Mouse (Mus musculus): ENCODE measurements around the gene Pias1.

The Pias1 gene

GRCm38 (mm10) chr9:62987824-62988223 lies at the start of gene Pias1:
Gene Pias1 (minus strand): TSS chr9:62987924.
- no peak for DNase-seq (ENCODE audit: low spot score)

- no peak for DNase-seq (ENCODE audit: low spot score)
These were observed 47.7 kb upstream of the Pias1 start for GRCm38 (mm10) chr9:63035431-63035830.

GRCm38 (mm10) chr9:63031011-63031782 lies 43.5 kb upstream of the Pias1 start:
- DNase-seq (ENCODE audit: low spot score), result peak; percentile 68

DNA sequence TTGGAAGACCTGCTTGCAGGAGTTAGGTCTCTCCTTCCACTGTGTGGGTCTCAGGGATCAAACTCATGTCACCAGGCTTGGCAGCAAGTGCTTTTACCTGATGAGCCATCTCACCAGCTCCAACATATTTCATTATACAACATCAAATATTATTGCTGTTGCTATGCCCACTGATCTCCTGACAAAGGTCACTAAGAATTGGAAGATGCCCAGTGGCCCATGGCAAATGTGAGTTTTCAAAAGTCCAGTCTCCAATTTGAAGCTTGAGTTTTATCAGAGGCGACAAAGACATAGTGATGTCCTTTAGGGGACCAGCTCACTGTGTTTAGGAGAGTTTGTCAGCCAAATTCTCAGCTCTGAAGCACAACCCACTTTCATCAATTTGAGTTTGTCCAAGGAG lies 34.8 kb upstream of the Pias1 start:
- peak; percentile 17 for DNase-seq (ENCODE audit: low spot score)

DNA sequence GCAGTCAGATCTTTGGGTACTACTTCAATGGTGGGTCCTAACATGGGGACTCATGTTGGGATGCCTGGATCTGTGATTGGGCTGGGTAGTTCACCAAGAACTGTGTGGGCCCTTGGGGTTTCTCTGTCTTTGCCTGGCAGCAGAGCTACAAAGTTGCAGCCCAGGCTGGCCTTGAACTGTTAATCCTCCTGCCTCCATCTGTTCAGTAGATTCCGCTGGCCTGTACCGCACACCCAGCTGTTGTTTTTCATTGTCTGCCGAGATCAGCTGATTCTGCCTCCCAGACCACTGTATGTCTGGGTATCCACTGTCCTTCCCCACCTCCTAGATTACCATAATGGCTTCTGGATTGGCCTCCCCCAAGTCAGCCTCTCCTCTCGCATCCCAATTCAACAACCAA lies 19.6 kb upstream of the Pias1 start:
- DNase-seq (ENCODE audit: low spot score), result peak; percentile 46

GRCm38 (mm10) chr9:63006081-63006820 lies 18.5 kb upstream of the Pias1 start:
- DNase-seq (ENCODE audit: low spot score), result peak; percentile 27

DNA sequence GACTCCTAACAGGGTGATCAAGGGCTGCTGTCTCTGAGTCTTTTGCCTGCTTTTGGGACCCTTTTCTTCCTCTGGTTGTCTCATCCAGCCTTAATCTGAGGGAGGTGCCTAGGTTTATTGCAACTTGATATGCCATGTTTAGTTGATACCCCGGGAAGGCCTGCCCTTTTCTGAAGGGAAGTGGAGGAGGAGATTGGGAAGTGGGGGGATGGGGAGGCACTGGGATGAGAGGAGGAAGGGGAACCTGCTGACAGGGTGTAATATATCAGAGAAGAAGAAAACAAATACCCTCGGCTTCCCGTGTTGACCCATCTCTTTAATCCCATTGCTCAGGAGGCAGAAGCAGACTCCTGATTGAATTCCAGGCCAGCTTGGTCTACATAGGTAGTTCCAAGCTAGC lies 10.8 kb upstream of the Pias1 start:
- DNase-seq (ENCODE audit: low spot score), result peak; percentile 10

- peak; percentile 30 for DNase-seq (ENCODE audit: low spot score)
These were observed 9.9 kb upstream of the Pias1 start for GRCm38 (mm10) chr9:62997626-62998025.

DNA sequence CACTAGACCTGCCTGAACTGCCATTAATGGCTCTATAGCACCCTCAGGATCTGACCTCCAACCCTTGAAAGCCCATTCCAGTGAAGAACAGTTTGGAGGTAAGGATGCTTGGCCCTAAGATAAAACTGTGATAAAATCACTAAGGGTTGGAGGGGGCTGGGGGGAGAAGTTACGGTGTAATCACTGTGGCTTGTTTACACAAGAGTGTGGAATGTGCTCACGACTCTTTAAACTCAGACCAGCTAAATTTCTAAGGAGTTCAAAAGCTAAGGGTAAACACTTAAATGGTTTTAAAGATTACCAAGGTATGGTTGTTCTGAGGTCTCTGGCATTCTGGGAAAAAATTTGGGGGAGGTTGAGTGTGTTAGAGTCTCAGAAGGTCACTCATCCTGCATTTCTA lies 7.5 kb upstream of the Pias1 start:
- DNase-seq (ENCODE audit: low spot score), result no peak

DNA sequence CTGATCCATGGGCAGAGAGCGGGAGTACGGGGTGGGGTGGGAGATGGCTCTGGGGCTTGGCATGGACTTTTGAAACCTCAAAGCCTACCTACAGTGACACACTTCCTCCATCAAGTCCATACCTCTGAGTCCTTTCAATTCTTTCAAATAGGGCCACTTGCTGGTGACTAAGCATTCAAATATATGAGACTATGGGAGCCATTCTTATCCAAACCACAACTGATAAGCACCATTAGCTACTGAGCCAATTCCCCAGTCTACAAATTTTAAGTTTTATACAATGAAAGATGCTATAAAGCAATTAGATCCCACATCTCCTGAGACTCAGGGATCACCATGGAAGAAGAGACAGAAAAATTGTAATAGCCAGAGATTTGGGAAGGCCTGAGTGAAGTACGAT lies 2.4 kb upstream of the Pias1 start:
- DNase-seq (ENCODE audit: low spot score), result no peak

GRCm38 (mm10) chr9:62980777-62981202 lies 6.9 kb downstream of the Pias1 start:
- peak; percentile 99 for DNase-seq (ENCODE audit: low spot score)

DNA sequence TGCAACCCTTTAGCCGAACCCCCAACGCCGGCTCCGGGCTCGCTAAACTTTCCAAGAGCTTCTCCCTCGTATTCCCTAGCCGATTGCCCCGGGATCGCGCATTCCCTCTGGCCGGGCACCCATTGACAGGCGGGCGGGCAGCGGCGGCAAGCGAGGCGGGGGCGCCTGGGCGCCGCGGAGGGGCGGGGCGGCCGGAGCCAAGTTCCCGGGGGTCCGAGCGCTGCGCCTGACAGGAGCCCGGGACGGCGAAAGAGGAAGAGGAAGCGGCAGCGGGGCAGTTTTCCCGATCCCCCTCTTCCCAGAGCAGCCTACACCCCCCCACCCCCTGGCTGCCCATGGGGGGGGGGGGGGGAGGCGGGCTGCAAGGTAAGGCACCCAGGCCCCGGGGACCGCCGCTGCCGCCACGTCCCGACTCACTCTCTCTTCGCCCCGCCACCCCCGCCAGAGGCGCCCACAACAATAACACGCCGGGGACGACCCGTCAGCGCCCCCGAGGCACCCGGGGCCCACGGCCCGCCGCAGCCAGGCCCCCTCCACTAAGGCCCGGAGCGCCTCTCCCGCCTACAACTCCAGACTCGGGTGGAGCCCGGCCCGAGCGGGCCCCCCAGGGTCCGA lies 7.5 kb downstream of the Pias1 start:
- DNase-seq (ENCODE audit: low spot score), result peak; percentile 66

GRCm38 (mm10) chr9:62979461-62980161 lies 8.1 kb downstream of the Pias1 start:
- no peak for DNase-seq (ENCODE audit: low spot score)

GRCm38 (mm10) chr9:62977152-62977551 lies 10.6 kb downstream of the Pias1 start:
- DNase-seq (ENCODE audit: low spot score), result no peak

GRCm38 (mm10) chr9:62975830-62976229 lies 11.9 kb downstream of the Pias1 start:
- no peak for DNase-seq (ENCODE audit: low spot score)

DNA sequence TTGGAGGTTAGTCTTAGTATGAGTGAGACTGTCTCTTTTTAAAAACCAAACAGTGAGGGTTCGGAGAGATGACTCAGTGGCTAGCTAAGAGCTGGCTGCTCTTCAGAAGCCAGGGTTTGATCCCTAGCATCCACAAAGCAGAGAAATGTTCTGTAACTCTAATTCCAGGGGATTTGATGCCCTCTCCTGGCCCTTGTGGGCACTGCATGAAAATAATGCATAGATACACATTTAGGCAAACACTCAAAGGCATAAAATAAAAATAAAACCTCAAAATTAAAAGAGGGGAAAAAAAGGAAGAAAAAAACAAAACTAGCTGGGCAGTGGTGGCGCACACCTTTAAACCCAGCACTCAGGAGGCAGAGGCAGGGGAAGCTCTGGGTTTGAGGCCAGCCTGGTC lies 13.3 kb downstream of the Pias1 start:
- DNase-seq (ENCODE audit: low spot score), result peak; percentile 47

DNA sequence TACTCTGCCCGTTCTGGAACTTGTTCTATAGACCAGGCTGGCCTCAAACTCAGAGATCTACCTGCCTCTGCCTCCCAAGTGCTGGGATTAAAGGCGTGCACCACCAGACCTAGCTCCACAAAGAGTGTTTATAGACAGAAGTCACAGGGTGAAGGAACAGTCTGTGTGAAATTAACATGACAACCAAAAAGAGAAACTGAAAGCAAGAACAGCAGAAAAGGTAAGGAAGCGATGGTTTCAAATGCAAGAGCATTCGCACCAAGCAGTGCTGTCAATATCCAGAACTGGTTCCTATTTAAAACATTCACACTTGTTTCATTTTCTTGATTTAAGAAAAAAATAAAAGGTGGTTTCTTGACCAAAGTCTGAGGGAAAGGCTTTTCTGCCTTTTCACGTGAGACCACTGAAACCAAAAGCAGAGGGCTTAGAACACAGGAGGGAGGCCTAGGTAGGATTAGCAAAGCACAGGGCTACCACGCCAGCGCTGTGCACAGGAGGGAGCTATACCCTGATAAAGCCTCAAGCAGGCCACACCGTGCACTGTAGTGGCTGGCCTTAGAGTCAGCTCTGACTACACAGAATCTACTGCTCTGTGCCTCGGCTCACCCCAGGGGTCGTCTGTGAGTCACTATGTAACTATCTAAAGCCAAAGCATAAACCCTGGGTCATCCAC lies 15.5 kb downstream of the Pias1 start:
- DNase-seq (ENCODE audit: low spot score), result peak; percentile 59

DNA sequence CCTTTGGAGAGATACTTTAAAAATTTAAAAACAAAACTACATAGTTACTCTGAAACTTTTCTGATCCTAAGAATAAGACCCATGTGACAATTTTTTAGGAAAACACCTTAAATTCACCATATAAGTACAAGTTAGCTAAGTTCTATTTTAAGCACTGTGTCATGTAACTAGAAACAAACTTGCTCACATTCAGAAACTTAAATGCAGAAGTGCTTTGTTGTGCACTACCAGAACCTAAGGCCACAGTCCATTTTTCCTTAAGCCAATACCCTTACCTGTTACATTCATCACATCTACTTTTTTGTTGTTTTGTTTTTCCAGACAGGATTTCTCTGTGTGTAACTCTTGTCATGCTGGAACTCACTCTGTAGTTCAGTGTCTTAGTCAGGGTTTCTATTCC lies 17.4 kb downstream of the Pias1 start:
- DNase-seq (ENCODE audit: low spot score), result no peak

- DNase-seq (ENCODE audit: low spot score), result no peak
These were observed 21.7 kb downstream of the Pias1 start for GRCm38 (mm10) chr9:62966018-62966417.

- DNase-seq (ENCODE audit: low spot score), result no peak
These were observed 35.0 kb downstream of the Pias1 start for GRCm38 (mm10) chr9:62952713-62953112.

- no peak for DNase-seq (ENCODE audit: low spot score)
These were observed 42.4 kb downstream of the Pias1 start for GRCm38 (mm10) chr9:62945346-62945745.

DNA sequence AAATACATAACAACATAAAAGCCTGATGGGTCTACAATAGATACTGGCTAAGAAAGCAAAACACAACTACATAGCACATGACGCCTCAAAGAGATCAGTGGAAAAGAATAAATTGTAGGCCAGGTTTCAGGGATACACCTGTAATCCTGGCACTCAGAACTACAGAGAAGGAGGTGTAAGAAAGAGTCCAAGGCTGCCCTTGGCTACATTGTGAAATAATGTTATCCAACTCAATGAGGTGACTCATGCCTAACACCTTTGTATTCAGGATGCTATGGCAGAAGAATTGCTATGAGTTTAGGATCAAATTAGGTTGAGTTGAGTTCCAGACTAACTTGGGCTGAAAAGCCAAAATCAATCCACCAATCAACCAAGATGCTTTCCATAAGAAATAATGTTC lies 43.7 kb downstream of the Pias1 start:
- no peak for DNase-seq (ENCODE audit: low spot score)

Data from testis, postnatal 10 days (tissue).